Mouse (Mus musculus): ENCODE measurements around the gene Olfr1555-ps1. TPM values are rescaled to one million over a fixed set of nuclear protein-coding genes. Genes with fewer than 3 reads are reported as not detected.

Olfr1555-ps1 gene
- polyA plus RNA-seq, 1 experiment = not detected

- no peaks in the 10 kb centered on the region for H3K27me3 ChIP-seq (ENCODE audit: control insufficient read depth, insufficient read depth, insufficient read length)
- no peaks in the 10 kb centered on the region for H3K79me3 ChIP-seq (ENCODE audit: low read depth)
- TF ChIP-seq CTCF (IDR thresholded peaks at IDR 0.05; ENCODE audit: control insufficient read depth, insufficient read depth, insufficient read length) (no peak), MYOD1 (IDR thresholded peaks at IDR 0.05; ENCODE audit: control insufficient read depth, insufficient read length, low read depth) (no peak), FOSL1 (IDR thresholded peaks at IDR 0.05; ENCODE audit: insufficient read depth, low read length, poor library complexity, severe bottlenecking) (no peak), MYOG (IDR thresholded peaks at IDR 0.05; ENCODE audit: control insufficient read depth, extremely low read depth, insufficient read length) (no peak), MAX (IDR thresholded peaks at IDR 0.05) (no peak), USF1 (IDR thresholded peaks at IDR 0.05; ENCODE audit: low read depth) (no peak), CEBPB (IDR thresholded peaks at IDR 0.05; ENCODE audit: low read depth) (no peak)
- H3K4me3 ChIP-seq (ENCODE audit: insufficient read depth, poor library complexity, severe bottlenecking) = no peak overlapping the region
- H3K36me3 ChIP-seq (ENCODE audit: control insufficient read depth, insufficient read depth) = no peaks in the 10 kb centered on the region
- no peaks in the 10 kb centered on the region for H3K79me2 ChIP-seq (ENCODE audit: control insufficient read depth, insufficient read depth)
- no peak overlapping the region for H3ac ChIP-seq (ENCODE audit: control insufficient read depth, insufficient read length, low read depth)
These were observed 35.6 kb downstream of the Olfr1555-ps1 start for GRCm38 (mm10) chr19:12134289-12134688.

GRCm38 (mm10) chr19:12123103-12123502 lies 46.8 kb downstream of the Olfr1555-ps1 start, which contains the start of gene Olfr76:
TSS of gene Olfr76 (minus strand) at chr19:12123203.
- H3ac ChIP-seq (ENCODE audit: control insufficient read depth, insufficient read length, low read depth) = no peak within 1 kb of the TSS
- TF ChIP-seq MAX (IDR thresholded peaks at IDR 0.05) = no peak
- TF ChIP-seq USF1 (IDR thresholded peaks at IDR 0.05; ENCODE audit: low read depth) = no peak
- no peak for TF ChIP-seq FOSL1 (IDR thresholded peaks at IDR 0.05; ENCODE audit: insufficient read depth, low read length, poor library complexity, severe bottlenecking)
- no peak for TF ChIP-seq MYOD1 (IDR thresholded peaks at IDR 0.05; ENCODE audit: control insufficient read depth, insufficient read length, low read depth)
- no peak for TF ChIP-seq CEBPB (IDR thresholded peaks at IDR 0.05; ENCODE audit: low read depth)
- TF ChIP-seq MYOG (IDR thresholded peaks at IDR 0.05; ENCODE audit: control insufficient read depth, extremely low read depth, insufficient read length) = no peak
- no peak for TF ChIP-seq CTCF (IDR thresholded peaks at IDR 0.05; ENCODE audit: control insufficient read depth, insufficient read depth, insufficient read length)
- no peaks in the 10 kb centered on the region for H3K36me3 ChIP-seq (ENCODE audit: control insufficient read depth, insufficient read depth)
- no peaks in the 10 kb centered on the region for H3K27me3 ChIP-seq (ENCODE audit: control insufficient read depth, insufficient read depth, insufficient read length)
- H3K79me2 ChIP-seq (ENCODE audit: control insufficient read depth, insufficient read depth) = no peaks in the 10 kb centered on the region
- no peak within 1 kb of the TSS for H3K4me3 ChIP-seq (ENCODE audit: insufficient read depth, poor library complexity, severe bottlenecking)
- no peaks in the 10 kb centered on the region for H3K79me3 ChIP-seq (ENCODE audit: low read depth)

- Histone ChIP-seq H3K79me3 (ENCODE audit: low read depth) (no peaks in the 10 kb centered on the region), H3K4me3 (ENCODE audit: insufficient read depth, poor library complexity, severe bottlenecking) (no peak overlapping the region), H3K27me3 (ENCODE audit: control insufficient read depth, insufficient read depth, insufficient read length) (no peaks in the 10 kb centered on the region), H3K36me3 (ENCODE audit: control insufficient read depth, insufficient read depth) (no peaks in the 10 kb centered on the region), H3ac (ENCODE audit: control insufficient read depth, insufficient read length, low read depth) (no peak overlapping the region), H3K79me2 (ENCODE audit: control insufficient read depth, insufficient read depth) (no peaks in the 10 kb centered on the region)
- TF ChIP-seq FOSL1 (IDR thresholded peaks at IDR 0.05; ENCODE audit: insufficient read depth, low read length, poor library complexity, severe bottlenecking) (no peak), MYOG (IDR thresholded peaks at IDR 0.05; ENCODE audit: control insufficient read depth, extremely low read depth, insufficient read length) (no peak), CEBPB (IDR thresholded peaks at IDR 0.05; ENCODE audit: low read depth) (no peak), MAX (IDR thresholded peaks at IDR 0.05) (no peak), MYOD1 (IDR thresholded peaks at IDR 0.05; ENCODE audit: control insufficient read depth, insufficient read length, low read depth) (no peak), USF1 (IDR thresholded peaks at IDR 0.05; ENCODE audit: low read depth) (no peak), CTCF (IDR thresholded peaks at IDR 0.05; ENCODE audit: control insufficient read depth, insufficient read depth, insufficient read length) (no peak)
These were observed 53.4 kb downstream of the Olfr1555-ps1 start for GRCm38 (mm10) chr19:12116464-12116863.

- no peak for TF ChIP-seq MAX (IDR thresholded peaks at IDR 0.05)
- no peak for TF ChIP-seq MYOD1 (IDR thresholded peaks at IDR 0.05; ENCODE audit: control insufficient read depth, insufficient read length, low read depth)
- TF ChIP-seq MYOG (IDR thresholded peaks at IDR 0.05; ENCODE audit: control insufficient read depth, extremely low read depth, insufficient read length) = no peak
- TF ChIP-seq CTCF (IDR thresholded peaks at IDR 0.05; ENCODE audit: control insufficient read depth, insufficient read depth, insufficient read length) = no peak
- no peak for TF ChIP-seq FOSL1 (IDR thresholded peaks at IDR 0.05; ENCODE audit: insufficient read depth, low read length, poor library complexity, severe bottlenecking)
- TF ChIP-seq USF1 (IDR thresholded peaks at IDR 0.05; ENCODE audit: low read depth) = no peak
- TF ChIP-seq CEBPB (IDR thresholded peaks at IDR 0.05; ENCODE audit: low read depth) = no peak
- Histone ChIP-seq H3K4me3 (ENCODE audit: insufficient read depth, poor library complexity, severe bottlenecking) (no peak within 1 kb of the TSS), H3K79me3 (ENCODE audit: low read depth) (no peaks in the 10 kb centered on the region), H3K79me2 (ENCODE audit: control insufficient read depth, insufficient read depth) (no peaks in the 10 kb centered on the region), H3ac (ENCODE audit: control insufficient read depth, insufficient read length, low read depth) (no peak within 1 kb of the TSS), H3K36me3 (ENCODE audit: control insufficient read depth, insufficient read depth) (no peaks in the 10 kb centered on the region), H3K27me3 (ENCODE audit: control insufficient read depth, insufficient read depth, insufficient read length) (no peaks in the 10 kb centered on the region)
These were observed 54.1 kb downstream of the Olfr1555-ps1 start, which contains the start of gene Olfr1428 for GRCm38 (mm10) chr19:12115797-12116196. TSS of gene Olfr1428 (minus strand) at chr19:12115897.

Other genes starting within 250 kb of the Olfr1555-ps1 start
- 14.3 TPM for gene Osbp, start 204.2 kb downstream of the Olfr1555-ps1 start, polyA plus RNA-seq (2012; fragmentation: generic; extraction: Trizol)
- gene Olfr1423, start 128.8 kb downstream of the Olfr1555-ps1 start, polyA plus RNA-seq (2012; fragmentation: generic; extraction: Trizol) = 0.01 TPM
- not detected for gene Olfr1424, start 107.4 kb downstream of the Olfr1555-ps1 start, polyA plus RNA-seq (2012; fragmentation: generic; extraction: Trizol)
- not detected for gene Olfr1425, start 92.4 kb downstream of the Olfr1555-ps1 start, polyA plus RNA-seq (2012; fragmentation: generic; extraction: Trizol)
- not detected for gene Olfr1426, start 78.1 kb downstream of the Olfr1555-ps1 start, polyA plus RNA-seq (2012; fragmentation: generic; extraction: Trizol)
- gene Olfr1427, start 66.8 kb downstream of the Olfr1555-ps1 start, polyA plus RNA-seq (2012; fragmentation: generic; extraction: Trizol) = not detected
- not detected for gene Olfr1428, start 54.2 kb downstream of the Olfr1555-ps1 start, polyA plus RNA-seq (2012; fragmentation: generic; extraction: Trizol)
- gene Olfr76, start 46.9 kb downstream of the Olfr1555-ps1 start, polyA plus RNA-seq (2012; fragmentation: generic; extraction: Trizol) = not detected
- gene Olfr1431, start 30.5 kb upstream of the Olfr1555-ps1 start, polyA plus RNA-seq (2012; fragmentation: generic; extraction: Trizol) = not detected
- gene Olfr1432, start 62.5 kb upstream of the Olfr1555-ps1 start, polyA plus RNA-seq (2012; fragmentation: generic; extraction: Trizol) = not detected
- gene Olfr262, start 71.5 kb upstream of the Olfr1555-ps1 start, polyA plus RNA-seq (2012; fragmentation: generic; extraction: Trizol) = not detected
- gene Olfr235, start 90.9 kb upstream of the Olfr1555-ps1 start, polyA plus RNA-seq (2012; fragmentation: generic; extraction: Trizol) = not detected
- gene Olfr1434, start 109.7 kb upstream of the Olfr1555-ps1 start, polyA plus RNA-seq (2012; fragmentation: generic; extraction: Trizol) = not detected
- gene Olfr1436, start 129.0 kb upstream of the Olfr1555-ps1 start, polyA plus RNA-seq (2012; fragmentation: generic; extraction: Trizol) = not detected
- gene Olfr1437, start 155.0 kb upstream of the Olfr1555-ps1 start, polyA plus RNA-seq (2012; fragmentation: generic; extraction: Trizol) = not detected
- not detected for gene Olfr1438-ps1, start 165.8 kb upstream of the Olfr1555-ps1 start, polyA plus RNA-seq (2012; fragmentation: generic; extraction: Trizol)
- gene Olfr1440, start 217.2 kb upstream of the Olfr1555-ps1 start, polyA plus RNA-seq (2012; fragmentation: generic; extraction: Trizol) = not detected
- gene Olfr1441, start 247.3 kb upstream of the Olfr1555-ps1 start, polyA plus RNA-seq (2012; fragmentation: generic; extraction: Trizol) = not detected

Measured in C2C12 (cell line).